Mouse (Mus musculus): ENCODE results near the gene Gm867.

GRCm38 (mm10) chr10:75898039-75898564 lies 42.4 kb downstream of the Gm867 start:
- TF ChIP-seq GATA1 (IDR thresholded peaks at IDR 0.05; ENCODE audit: borderline replicate concordance, low read length), result no peak
- no peak for TF ChIP-seq FLI1 (IDR thresholded peaks at IDR 0.05; ENCODE audit: low read length)

All from megakaryocyte, embryonic 14.5 days (primary cell).